Mouse (Mus musculus) bone marrow, adult 2 months (tissue): ENCODE data around the gene Alox5ap.

Source experiments
- CTCF ChIP-seq: fragments of 200-500 bp; IDR thresholded peaks from 2 replicates; pipeline ENCODE4 v1.5.1; 2011; ENCODE audit warnings: low read length, control low read depth; ENCODE audit not compliant: control insufficient read depth, insufficient read depth
- POLR2A ChIP-seq: fragments of 200-500 bp; IDR thresholded peaks from 2 replicates; pipeline ENCODE4 v1.6.1; 2011; ENCODE audit warnings: low read depth, mild to moderate bottlenecking, control low read depth, low read length, borderline replicate concordance; ENCODE audit not compliant: control insufficient read depth

GRCm38 (mm10) chr5:149257518-149258281 is 6.9 kb upstream of the Alox5ap start:
- TF ChIP-seq CTCF (no peak), POLR2A (no peak)
